Mouse (Mus musculus) forebrain, embryonic 14.5 days (tissue): ENCODE data around the gene Slc46a1. TPM values are rescaled to one million over a fixed set of nuclear protein-coding genes. Genes with fewer than 3 reads are reported as not detected.

Experiments used
- ATAC-seq: fragments of 200-750 bp; cut with Nextera tagmentation; 2 replicates; pipeline ENCODE4 v1.8.0; 2017; ENCODE audit warnings: mild to moderate bottlenecking, moderate library complexity
- DNase-seq: peaks from one replicate; pipeline ENCODE4 v3.0.0-alpha.2; 2015; ENCODE audit warnings: low spot score
- H3K27ac ChIP-seq: fragments of 300-500 bp; sonication (generic); 2 replicates; pipeline ENCODE4 v1.5.1; 2014; ENCODE audit warnings: low read depth, mild to moderate bottlenecking, control low read depth, low read length, moderate library complexity
- H3K27me3 ChIP-seq: fragments of 300-500 bp; sonication (generic); replicated peaks from 2 replicates; pipeline ENCODE4 v1.6.1; 2014; ENCODE audit warnings: low read length, control low read depth, mixed read lengths; ENCODE audit not compliant: control insufficient read depth, insufficient read depth
- H3K36me3 ChIP-seq: fragments of 300-500 bp; sonication (generic); 2 replicates; pipeline ENCODE4 v1.6.1; 2014; ENCODE audit warnings: low read length, control low read depth; ENCODE audit not compliant: control insufficient read depth, insufficient read depth
- H3K4me1 ChIP-seq: fragments of 300-500 bp; sonication (generic); 2 replicates; pipeline ENCODE4 v1.6.1; 2014; ENCODE audit warnings: antibody characterized with exemption, low read length, control low read depth; ENCODE audit not compliant: control insufficient read depth, insufficient read depth
- H3K4me2 ChIP-seq: fragments of 300-500 bp; sonication (generic); 2 replicates; pipeline ENCODE4 v1.6.1; 2014; ENCODE audit warnings: mild to moderate bottlenecking, control low read depth, low read length
- H3K4me3 ChIP-seq: fragments of 300-500 bp; sonication (generic); 2 replicates; pipeline ENCODE4 v1.5.1; 2014; ENCODE audit warnings: low read depth, low read length, control low read depth
- H3K9ac ChIP-seq: fragments of 300-500 bp; sonication (generic); 2 replicates; pipeline ENCODE4 v1.6.1; 2014; ENCODE audit warnings: mild to moderate bottlenecking, low read length, control low read depth, moderate library complexity
- H3K9me3 ChIP-seq: fragments of 300-500 bp; sonication (generic); replicated peaks from 2 replicates; pipeline ENCODE4 v1.6.1; 2016; ENCODE audit warnings: low read length, control low read depth, mixed read lengths; ENCODE audit not compliant: control insufficient read depth
- WGBS: fragments of 180-500 bp; shearing (Covaris S2); extraction: QIAGEN DNeasy Blood & Tissue Kit; methylation state at CpG from one replicate; pipeline ENCODE4 v1.1.7; 2014; 5-methylcytosine and 5-hydroxymethylcytosine counted together
- polyA plus RNA-seq: library from polyadenylated mRNA; unstranded; fragments of >200 nt; fragmentation: Nextera tagmentation; extraction: Ambion mirVana; gene quantifications from 2 replicates; pipeline ENCODE4 v1.2.1, GENCODE M21; 2014

Gene Slc46a1
- polyA plus RNA-seq, 1 experiment from 2014 or later, result 19.2 TPM

DNA sequence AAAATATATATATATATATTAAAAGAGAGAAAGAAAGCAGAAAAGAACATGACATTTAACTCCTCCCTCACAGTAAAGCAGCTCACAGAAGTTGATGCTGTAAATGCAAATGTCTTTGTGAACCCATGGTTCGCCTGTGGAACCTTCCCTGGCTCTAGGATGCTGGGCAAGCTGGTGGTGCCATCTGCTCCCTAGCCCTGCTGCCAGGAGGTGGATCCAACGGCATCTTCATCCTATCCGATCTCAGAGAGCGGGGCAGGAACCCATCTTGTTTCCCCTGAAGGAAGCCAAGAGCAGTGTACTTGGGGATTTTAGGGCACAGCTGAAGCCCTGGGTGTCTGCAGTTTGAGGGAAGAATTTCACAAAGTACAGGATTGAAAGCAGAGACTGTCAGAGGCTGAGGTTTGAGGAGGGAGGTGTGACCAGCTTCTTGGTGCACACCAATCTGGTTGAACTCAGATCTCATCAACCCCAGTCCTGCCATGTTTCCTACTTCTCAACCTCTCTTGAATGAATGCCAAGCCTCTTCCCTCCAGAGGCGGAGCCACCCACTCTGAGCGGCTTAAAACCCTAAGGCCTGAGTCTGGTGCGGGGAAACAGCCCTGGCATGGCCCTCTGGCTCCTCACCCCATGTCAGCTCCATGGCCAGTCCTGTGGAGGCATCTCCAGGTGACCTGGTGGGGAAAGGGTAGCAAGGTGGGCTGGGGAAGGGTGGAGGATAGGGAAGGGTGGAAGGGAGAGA, 37.6 kb downstream of the Slc46a1 start, which contains the start of gene Sebox:
Gene Sebox, plus strand, starts transcription at position 539 of the 742 bp plus-strand sequence.
- no peak for ATAC-seq
- Histone ChIP-seq H3K4me1 (no peaks in the 10 kb centered on the region), H3K9me3 (no peaks in the 10 kb centered on the region), H3K4me3 (no peak within 1 kb of the TSS), H3K36me3 (peaks cover 29% of the 10 kb centered on the region), H3K9ac (no peak within 1 kb of the TSS), H3K4me2 (no peak within 1 kb of the TSS), H3K27ac (peak within 1 kb of the TSS; percentile 46; the same call in 1 of the 2 replicates), H3K27me3 (no peaks in the 10 kb centered on the region)
- peak; percentile 59 for DNase-seq
- 65% methylated on average over 7 of the region's 7 CpGs for WGBS

DNA sequence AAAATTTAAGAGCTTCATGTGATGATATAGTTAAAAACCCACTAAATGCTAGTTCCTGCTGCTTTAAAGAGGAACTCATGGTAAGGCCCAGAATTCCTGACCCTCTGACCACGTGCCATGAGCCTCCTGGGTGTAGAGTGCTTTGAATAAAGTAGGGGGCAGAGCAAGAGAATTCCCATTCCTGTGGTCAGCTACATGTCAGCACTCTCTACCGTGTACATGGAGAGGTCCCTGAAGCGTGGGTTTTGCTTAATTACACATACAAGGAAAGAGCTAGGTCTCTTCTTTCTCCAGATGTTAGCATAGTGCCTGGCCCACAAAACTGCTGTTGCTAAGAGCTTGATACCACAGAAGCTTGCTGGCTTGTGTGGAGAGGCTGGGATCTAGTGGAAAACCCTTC, 39.9 kb downstream of the Slc46a1 start:
- H3K4me1 ChIP-seq, result no peaks in the 10 kb centered on the region
- H3K9me3 ChIP-seq, result no peaks in the 10 kb centered on the region
- H3K27ac ChIP-seq, result no peak overlapping the region
- DNase-seq (no peak), ATAC-seq (no peak)
- H3K36me3 ChIP-seq, result peaks cover 36% of the 10 kb centered on the region
- no peak overlapping the region for H3K4me2 ChIP-seq
- no peaks in the 10 kb centered on the region for H3K27me3 ChIP-seq
- no peak overlapping the region for H3K4me3 ChIP-seq
- H3K9ac ChIP-seq, result no peak overlapping the region
- WGBS, result 81% methylated on average over 3 of the region's 3 CpGs

DNA sequence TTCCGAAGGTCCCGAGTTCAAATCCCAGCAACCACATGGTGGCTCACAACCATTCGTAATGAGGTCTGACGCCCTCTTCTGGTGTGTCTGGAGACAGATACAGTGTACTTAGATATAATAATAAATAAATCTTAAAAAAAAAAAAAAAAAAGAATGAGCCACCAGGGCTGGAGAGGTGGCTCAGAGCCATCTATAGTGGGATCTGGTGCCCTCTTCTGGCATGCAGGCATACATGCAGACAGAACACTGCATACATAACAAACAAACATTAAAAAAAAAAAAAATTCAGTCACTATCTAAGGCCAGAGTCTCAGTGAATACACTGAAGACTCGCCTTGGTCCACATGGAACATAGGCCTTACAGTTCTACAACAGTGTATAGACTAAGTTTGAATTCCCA, 43.7 kb downstream of the Slc46a1 start:
- no peaks in the 10 kb centered on the region for H3K27me3 ChIP-seq
- WGBS, result 83% methylated on average over 5 of the region's 5 CpGs
- ATAC-seq (no peak), DNase-seq (peak; percentile 46)
- no peak overlapping the region for H3K27ac ChIP-seq
- no peak overlapping the region for H3K4me3 ChIP-seq
- H3K36me3 ChIP-seq, result peaks cover 36% of the 10 kb centered on the region
- H3K4me2 ChIP-seq, result no peak overlapping the region
- H3K9ac ChIP-seq, result no peak overlapping the region
- no peaks in the 10 kb centered on the region for H3K9me3 ChIP-seq
- H3K4me1 ChIP-seq, result peaks cover 8% of the 10 kb centered on the region; the same call in 1 of the 2 replicates

DNA sequence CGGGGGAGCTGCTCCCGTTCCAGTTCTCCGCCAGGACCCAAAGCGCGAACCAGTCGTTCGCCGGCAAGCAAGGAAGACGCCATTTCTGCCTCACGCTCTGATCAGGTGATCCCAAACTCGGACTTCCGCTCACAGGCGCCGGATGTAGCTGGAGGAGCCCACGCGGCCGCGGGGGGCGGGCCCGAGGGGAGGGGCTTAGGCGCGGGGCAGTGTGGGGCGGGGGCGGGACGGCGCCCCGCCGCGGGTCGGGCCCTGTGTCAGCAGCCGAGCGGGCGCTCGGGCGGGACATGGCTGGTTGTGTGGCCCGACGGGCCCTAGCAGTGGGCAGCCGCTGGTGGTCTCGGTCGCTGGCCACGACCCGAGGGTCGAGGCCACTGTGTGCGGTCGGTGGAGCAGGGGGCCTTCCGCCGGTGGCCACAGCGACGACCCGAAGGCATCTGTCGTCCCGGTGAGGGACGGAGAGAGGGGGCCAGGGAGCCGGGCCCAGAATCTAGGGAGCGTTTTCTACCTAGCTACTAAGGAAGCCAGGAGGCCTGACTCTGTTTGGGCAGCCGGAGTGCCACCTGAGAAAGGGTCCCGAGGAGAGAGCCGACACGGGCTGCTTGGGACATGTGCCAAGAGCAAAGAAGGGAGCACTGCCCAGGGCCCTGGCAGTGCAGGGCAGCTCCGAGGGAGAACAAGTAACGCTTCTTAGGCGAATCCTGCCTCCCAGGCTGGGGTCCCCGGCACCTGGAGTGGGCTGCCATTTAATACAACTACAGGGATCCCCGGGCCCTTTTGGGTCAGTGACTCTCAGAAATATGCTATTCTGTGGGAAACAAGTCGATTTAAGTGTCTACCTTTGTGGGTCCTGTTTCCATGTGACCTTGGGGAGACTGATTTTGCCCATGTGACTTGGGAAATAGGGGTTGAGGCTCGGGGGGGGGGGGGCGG, 46.8 kb downstream of the Slc46a1 start, which contains the start of the genes Tmem199 and Poldip2:
Gene Tmem199, minus strand, starts transcription at position 148 of the 933 bp plus-strand sequence.
Gene Poldip2, plus strand, starts transcription at position 169 of the 933 bp plus-strand sequence.
- peaks cover 39% of the 10 kb centered on the region for H3K36me3 ChIP-seq

DNA sequence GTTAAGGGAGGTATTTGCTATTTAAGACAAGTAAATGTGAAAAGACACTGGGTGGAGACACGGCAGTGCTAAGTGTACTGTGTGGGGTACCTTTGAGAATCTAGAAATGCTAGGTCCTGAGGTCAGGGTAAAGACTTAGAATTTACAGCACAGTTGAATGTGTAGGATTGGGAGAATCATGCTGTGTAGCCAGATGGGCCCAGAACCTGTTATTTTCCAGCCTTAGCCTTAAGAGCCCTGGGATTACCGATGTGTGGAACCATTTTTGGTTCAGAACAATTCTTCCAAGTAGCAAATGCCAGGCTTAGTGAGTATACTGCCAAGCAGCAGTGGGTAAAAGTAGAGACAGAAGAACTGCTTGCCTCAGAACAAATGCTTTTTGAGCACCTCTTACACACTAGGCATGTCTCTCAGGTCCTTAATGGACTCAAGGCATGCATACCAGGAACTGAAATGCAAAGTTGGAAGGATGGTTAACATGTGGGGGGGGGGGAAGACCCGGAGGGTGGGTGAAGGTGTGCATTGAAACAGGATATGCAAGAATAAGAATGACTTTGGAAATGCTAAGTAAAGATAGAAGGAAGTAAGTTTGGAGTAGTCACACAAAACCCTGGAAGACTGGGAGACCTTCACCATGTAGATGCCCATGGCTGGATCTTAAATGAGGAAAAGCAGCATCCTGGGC, 47.8 kb downstream of the Slc46a1 start:
- DNase-seq (no peak), ATAC-seq (no peak)
- peak overlapping the region; percentile 88 for H3K4me3 ChIP-seq
- H3K4me2 ChIP-seq, result peak overlapping the region; percentile 90
- WGBS, result 78% methylated on average over 3 of the region's 3 CpGs
- no peaks in the 10 kb centered on the region for H3K27me3 ChIP-seq
- peak overlapping the region; percentile 97 for H3K9ac ChIP-seq
- H3K27ac ChIP-seq, result no peak overlapping the region
- peaks cover 39% of the 10 kb centered on the region for H3K36me3 ChIP-seq
- no peaks in the 10 kb centered on the region for H3K9me3 ChIP-seq
- peaks cover 8% of the 10 kb centered on the region; the same call in 1 of the 2 replicates for H3K4me1 ChIP-seq

More for the DNA sequence above, 46.8 kb downstream of the Slc46a1 start, which contains the start of the genes Tmem199 and Poldip2:
- Histone ChIP-seq H3K9me3 (no peaks in the 10 kb centered on the region), H3K4me1 (peaks cover 8% of the 10 kb centered on the region; the same call in 1 of the 2 replicates), H3K4me3 (peak within 1 kb of the TSS; percentile 88), H3K4me2 (peak within 1 kb of the TSS; percentile 90), H3K9ac (peak within 1 kb of the TSS; percentile 97), H3K27ac (peak within 1 kb of the TSS; percentile 76), H3K27me3 (no peaks in the 10 kb centered on the region)
- DNase-seq (peak; percentile 97), ATAC-seq (peak; percentile 96)
- WGBS, result 1% methylated on average over 67 of the region's 67 CpGs

DNA sequence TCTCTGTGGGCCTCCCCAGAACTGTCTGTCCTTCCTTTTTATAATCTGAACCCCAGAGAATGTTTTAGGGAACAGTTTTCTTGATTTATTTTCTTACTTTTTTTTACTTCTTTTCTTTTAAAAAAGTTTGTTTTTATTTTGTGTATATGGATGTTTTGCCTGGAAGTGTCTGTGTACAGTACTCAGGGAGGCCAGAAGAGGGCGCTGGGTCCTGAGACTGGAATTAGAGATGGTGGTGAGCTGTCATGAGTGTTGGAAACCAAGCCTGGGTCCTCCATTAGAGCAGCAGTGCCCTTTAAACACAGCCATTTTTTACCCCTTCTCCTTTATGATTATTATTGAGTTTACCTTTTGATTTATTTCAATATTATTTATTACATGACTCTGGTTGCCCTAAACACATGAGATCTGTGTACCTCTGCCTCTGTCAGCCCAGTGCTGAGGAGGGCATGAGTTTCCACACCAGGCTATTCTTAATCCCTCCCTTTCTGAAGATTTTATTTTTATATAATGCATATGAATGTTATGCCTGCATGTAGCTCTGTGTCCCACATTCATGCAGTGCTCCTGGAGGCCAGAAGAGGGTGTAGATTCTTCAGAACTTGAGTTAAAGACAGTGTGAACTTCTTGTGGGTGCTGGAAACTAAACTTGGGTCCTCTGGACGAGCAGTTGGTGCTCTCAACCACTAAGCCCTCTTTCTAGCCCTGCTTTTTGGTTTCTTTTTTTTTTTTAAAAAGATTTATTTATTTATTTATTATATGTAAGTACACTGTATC, 50.2 kb downstream of the Slc46a1 start:
- Histone ChIP-seq H3K9ac (no peak overlapping the region), H3K27me3 (no peaks in the 10 kb centered on the region), H3K4me1 (peaks cover 8% of the 10 kb centered on the region; the same call in 1 of the 2 replicates), H3K27ac (no peak overlapping the region), H3K4me3 (no peak overlapping the region), H3K36me3 (peaks cover 58% of the 10 kb centered on the region), H3K4me2 (no peak overlapping the region), H3K9me3 (no peaks in the 10 kb centered on the region)
- no peak for DNase-seq
- WGBS, result 62% methylated on average over 2 of the region's 2 CpGs
- ATAC-seq, result no peak

DNA sequence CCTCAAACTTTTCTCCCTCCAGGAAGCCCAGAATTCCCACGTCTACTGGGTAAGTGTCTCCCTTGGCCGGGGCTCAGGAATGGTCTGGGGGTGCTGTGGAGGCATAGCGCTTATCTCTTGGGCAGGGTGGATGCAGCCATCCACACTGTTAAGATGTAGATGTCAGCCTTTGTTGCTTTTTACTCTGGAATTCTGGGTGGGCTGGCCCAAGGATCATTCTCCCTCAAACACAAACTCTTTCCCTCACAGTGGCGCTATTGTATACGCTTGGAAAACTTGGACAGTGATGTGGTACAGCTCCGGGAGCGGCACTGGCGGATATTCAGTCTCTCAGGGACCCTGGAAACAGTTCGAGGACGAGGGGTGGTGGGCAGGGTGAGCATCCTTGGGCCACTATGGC, 53.4 kb downstream of the Slc46a1 start:
- H3K4me2 ChIP-seq, result no peak overlapping the region
- peaks cover 90% of the 10 kb centered on the region for H3K36me3 ChIP-seq
- DNase-seq (no peak), ATAC-seq (no peak)
- no peak overlapping the region for H3K4me3 ChIP-seq
- H3K27ac ChIP-seq, result no peak overlapping the region
- 86% methylated on average over 10 of the region's 10 CpGs for WGBS
- H3K4me1 ChIP-seq, result no peaks in the 10 kb centered on the region
- H3K9ac ChIP-seq, result no peak overlapping the region
- no peaks in the 10 kb centered on the region for H3K9me3 ChIP-seq
- no peaks in the 10 kb centered on the region for H3K27me3 ChIP-seq
